Mouse (Mus musculus) forebrain, embryonic 14.5 days (tissue): ENCODE data around the gene Stk32b. TPM values are rescaled to one million over a fixed set of nuclear protein-coding genes. Genes with fewer than 3 reads are reported as not detected.
A peak's percentile ranks its signal among the peaks of the same experiment; 100 is the strongest.

ENCODE experiments used
- ATAC-seq: fragments of 200-750 bp; cut with Nextera tagmentation; 2 replicates; pipeline ENCODE4 v1.8.0; 2017; ENCODE audit warnings: mild to moderate bottlenecking, moderate library complexity
- DNase-seq: peaks from one replicate; pipeline ENCODE4 v3.0.0-alpha.2; 2015; ENCODE audit warnings: low spot score
- H3K27ac ChIP-seq: fragments of 300-500 bp; sonication (generic); 2 replicates; pipeline ENCODE4 v1.5.1; 2014; ENCODE audit warnings: low read depth, mild to moderate bottlenecking, control low read depth, low read length, moderate library complexity
- H3K27me3 ChIP-seq: fragments of 300-500 bp; sonication (generic); replicated peaks from 2 replicates; pipeline ENCODE4 v1.6.1; 2014; ENCODE audit warnings: low read length, control low read depth, mixed read lengths; ENCODE audit not compliant: control insufficient read depth, insufficient read depth
- H3K36me3 ChIP-seq: fragments of 300-500 bp; sonication (generic); 2 replicates; pipeline ENCODE4 v1.6.1; 2014; ENCODE audit warnings: low read length, control low read depth; ENCODE audit not compliant: control insufficient read depth, insufficient read depth
- H3K4me1 ChIP-seq: fragments of 300-500 bp; sonication (generic); 2 replicates; pipeline ENCODE4 v1.6.1; 2014; ENCODE audit warnings: antibody characterized with exemption, low read length, control low read depth; ENCODE audit not compliant: control insufficient read depth, insufficient read depth
- H3K4me2 ChIP-seq: fragments of 300-500 bp; sonication (generic); 2 replicates; pipeline ENCODE4 v1.6.1; 2014; ENCODE audit warnings: mild to moderate bottlenecking, control low read depth, low read length
- H3K4me3 ChIP-seq: fragments of 300-500 bp; sonication (generic); 2 replicates; pipeline ENCODE4 v1.5.1; 2014; ENCODE audit warnings: low read depth, low read length, control low read depth
- H3K9ac ChIP-seq: fragments of 300-500 bp; sonication (generic); 2 replicates; pipeline ENCODE4 v1.6.1; 2014; ENCODE audit warnings: mild to moderate bottlenecking, low read length, control low read depth, moderate library complexity
- H3K9me3 ChIP-seq: fragments of 300-500 bp; sonication (generic); replicated peaks from 2 replicates; pipeline ENCODE4 v1.6.1; 2016; ENCODE audit warnings: low read length, control low read depth, mixed read lengths; ENCODE audit not compliant: control insufficient read depth
- WGBS: fragments of 180-500 bp; shearing (Covaris S2); extraction: QIAGEN DNeasy Blood & Tissue Kit; methylation state at CpG from one replicate; pipeline ENCODE4 v1.1.7; 2014; 5-methylcytosine and 5-hydroxymethylcytosine counted together
- polyA plus RNA-seq: library from polyadenylated mRNA; unstranded; fragments of >200 nt; fragmentation: Nextera tagmentation; extraction: Ambion mirVana; gene quantifications from 2 replicates; pipeline ENCODE4 v1.2.1, GENCODE M21; 2014

The Stk32b gene
- polyA plus RNA-seq, 1 experiment from 2014 or later: 22.5 TPM

GRCm38 (mm10) chr5:37730781-37731180, 13.8 kb upstream of the Stk32b start:
- no peaks in the 10 kb centered on the region for H3K4me1 ChIP-seq
- H3K36me3 ChIP-seq: no peaks in the 10 kb centered on the region
- H3K9me3 ChIP-seq: no peaks in the 10 kb centered on the region; the same call in 1 of the 2 replicates
- no peak overlapping the region for H3K4me3 ChIP-seq
- H3K4me2 ChIP-seq: no peak overlapping the region
- no peak overlapping the region for H3K9ac ChIP-seq
- H3K27me3 ChIP-seq: no peaks in the 10 kb centered on the region
- no peak overlapping the region for H3K27ac ChIP-seq
- DNase-seq (no peak), ATAC-seq (no peak)
- WGBS: 91% methylated on average over 2 of the region's 2 CpGs

GRCm38 (mm10) chr5:37725220-37725886, 8.4 kb upstream of the Stk32b start:
- Histone ChIP-seq H3K9ac (no peak overlapping the region), H3K4me2 (no peak overlapping the region), H3K4me3 (no peak overlapping the region), H3K9me3 (no peaks in the 10 kb centered on the region), H3K27ac (no peak overlapping the region), H3K27me3 (no peaks in the 10 kb centered on the region), H3K36me3 (no peaks in the 10 kb centered on the region), H3K4me1 (no peaks in the 10 kb centered on the region)
- 63% methylated on average over 4 of the region's 4 CpGs for WGBS
- DNase-seq (no peak), ATAC-seq (no peak)

- no peaks in the 10 kb centered on the region for H3K36me3 ChIP-seq
- 45% methylated on average over 6 of the region's 6 CpGs for WGBS
- no peaks in the 10 kb centered on the region for H3K4me1 ChIP-seq
- H3K9ac ChIP-seq: no peak overlapping the region
- no peaks in the 10 kb centered on the region for H3K9me3 ChIP-seq
- no peak for ATAC-seq
- no peaks in the 10 kb centered on the region; the same call in 1 of the 2 replicates for H3K27me3 ChIP-seq
- no peak for DNase-seq
- H3K4me3 ChIP-seq: no peak overlapping the region
- H3K4me2 ChIP-seq: no peak overlapping the region
- H3K27ac ChIP-seq: no peak overlapping the region
Measured at GRCm38 (mm10) chr5:37720670-37721069, 3.7 kb upstream of the Stk32b start.

- Histone ChIP-seq H3K27me3 (no peaks in the 10 kb centered on the region; the same call in 1 of the 2 replicates), H3K4me1 (no peaks in the 10 kb centered on the region), H3K36me3 (no peaks in the 10 kb centered on the region), H3K9ac (peak overlapping the region; percentile 74), H3K27ac (no peak overlapping the region), H3K4me2 (peak overlapping the region; percentile 71), H3K9me3 (no peaks in the 10 kb centered on the region), H3K4me3 (peak overlapping the region; percentile 50)
- peak; percentile 79 for DNase-seq
- peak; percentile 60 for ATAC-seq
- under 1% methylated on average over 14 of the region's 14 CpGs for WGBS
Measured at GRCm38 (mm10) chr5:37717384-37717963, 503 bp upstream of the Stk32b start.

- WGBS: 91% methylated on average over 5 of the region's 5 CpGs
- DNase-seq (no peak), ATAC-seq (no peak)
- Histone ChIP-seq H3K9ac (no peak overlapping the region), H3K27me3 (no peaks in the 10 kb centered on the region), H3K27ac (no peak overlapping the region), H3K9me3 (peaks cover 3% of the 10 kb centered on the region; the same call in 1 of the 2 replicates), H3K4me3 (no peak overlapping the region), H3K36me3 (no peaks in the 10 kb centered on the region), H3K4me1 (no peaks in the 10 kb centered on the region), H3K4me2 (no peak overlapping the region)
Measured at GRCm38 (mm10) chr5:37709257-37709904, 7.6 kb downstream of the Stk32b start.

- H3K9ac ChIP-seq: no peak overlapping the region
- peaks cover 3% of the 10 kb centered on the region; the same call in 1 of the 2 replicates for H3K9me3 ChIP-seq
- no peak overlapping the region for H3K4me3 ChIP-seq
- H3K4me2 ChIP-seq: no peak overlapping the region
- no peak overlapping the region for H3K27ac ChIP-seq
- no peaks in the 10 kb centered on the region for H3K27me3 ChIP-seq
- no peaks in the 10 kb centered on the region for H3K4me1 ChIP-seq
- 60% methylated on average over 3 of the region's 3 CpGs for WGBS
- no peaks in the 10 kb centered on the region for H3K36me3 ChIP-seq
- DNase-seq (no peak), ATAC-seq (no peak)
Measured at GRCm38 (mm10) chr5:37708124-37708523, 8.8 kb downstream of the Stk32b start.

- no peak for ATAC-seq
Measured at GRCm38 (mm10) chr5:37704962-37705361, 12.0 kb downstream of the Stk32b start.

GRCm38 (mm10) chr5:37699757-37700156, 17.2 kb downstream of the Stk32b start:
- no peak overlapping the region for H3K9ac ChIP-seq
- H3K9me3 ChIP-seq: no peaks in the 10 kb centered on the region
- DNase-seq (peak; percentile 73), ATAC-seq (peak; percentile 82)
- peaks cover 8% of the 10 kb centered on the region for H3K4me1 ChIP-seq
- no peak overlapping the region for H3K27ac ChIP-seq
- H3K36me3 ChIP-seq: no peaks in the 10 kb centered on the region
- no peak overlapping the region for H3K4me2 ChIP-seq
- no peaks in the 10 kb centered on the region for H3K27me3 ChIP-seq
- H3K4me3 ChIP-seq: no peak overlapping the region
- 67% methylated on average over 12 of the region's 12 CpGs for whole genome bisulfite sequencing

More at GRCm38 (mm10) chr5:37704962-37705361, 12.0 kb downstream of the Stk32b start:
- Histone ChIP-seq H3K36me3 (no peaks in the 10 kb centered on the region), H3K4me2 (no peak overlapping the region), H3K4me1 (no peaks in the 10 kb centered on the region), H3K27ac (no peak overlapping the region), H3K27me3 (no peaks in the 10 kb centered on the region), H3K4me3 (no peak overlapping the region), H3K9ac (no peak overlapping the region), H3K9me3 (peaks cover 3% of the 10 kb centered on the region; the same call in 1 of the 2 replicates)
- WGBS: 75% methylated on average over 2 of the region's 2 CpGs
- no peak for DNase-seq

- Histone ChIP-seq H3K4me3 (no peak overlapping the region), H3K36me3 (no peaks in the 10 kb centered on the region), H3K27ac (no peak overlapping the region), H3K4me1 (peaks cover 8% of the 10 kb centered on the region), H3K9me3 (no peaks in the 10 kb centered on the region), H3K27me3 (no peaks in the 10 kb centered on the region), H3K9ac (no peak overlapping the region), H3K4me2 (no peak overlapping the region)
- DNase-seq (no peak), ATAC-seq (no peak)
- 93% methylated on average over 7 of the region's 7 CpGs for WGBS
Measured at GRCm38 (mm10) chr5:37697286-37697685, 19.7 kb downstream of the Stk32b start.
